In the genomic region with DNA sequence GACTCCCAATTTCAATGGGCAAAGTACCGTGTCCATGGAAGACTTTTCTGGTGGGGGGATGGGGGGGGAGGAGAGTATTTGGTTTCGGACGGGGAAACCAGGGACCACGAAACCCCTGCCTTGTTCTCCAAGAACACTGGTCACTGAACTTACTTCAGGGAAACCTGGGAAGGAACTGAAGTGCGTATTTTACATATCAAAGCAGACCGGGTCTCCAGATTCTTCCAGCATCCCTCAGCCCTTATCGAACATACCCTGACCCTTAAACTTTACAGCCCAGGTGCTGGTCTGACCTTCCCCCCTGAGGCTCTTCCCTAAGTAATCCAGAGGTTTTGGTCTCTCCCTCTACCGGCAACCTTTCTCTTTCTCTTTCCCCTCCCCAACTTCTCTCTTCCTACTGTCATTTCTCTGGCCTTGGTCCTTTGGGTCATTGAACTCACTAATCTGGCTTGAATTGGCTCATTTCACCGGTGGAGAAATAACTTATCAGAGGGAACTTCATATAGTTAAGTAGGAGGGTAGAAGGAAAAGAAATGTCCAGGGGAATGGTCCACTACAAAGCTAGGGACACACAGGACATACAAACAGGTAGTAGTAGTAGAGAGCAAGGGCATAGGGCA, we compare ENCODE assay signal across 9 mouse cellular contexts. TPM values are rescaled to one million over a fixed set of nuclear protein-coding genes. Genes with fewer than 3 reads are reported as not detected.
DNase-seq lines count a peak whose midpoint lies in the region; ATAC-seq lines count a peak whose summit lies in the region.
"Had no signal": no experiment of that assay in that cellular context is flagged by ENCODE, and none has a peak within 500 bp of the region (broad histone marks: within the 10 kb centered on the region; RNA-seq: fewer than 3 reads in every experiment).

No protein-coding gene starts in this region.

- DNase-seq in heart, adult 8-10 months (ENCODE audit: low spot score), result no peak
- peak; percentile 9 for DNase-seq in induced T-regulatory cell, adult 2 months (ENCODE audit: low read depth)
- DNase-seq in cerebellum, postnatal 14 days, result no peak
- DNase-seq in right cerebral cortex, postnatal 10 days (ENCODE audit: low spot score in 2 of 2), result no peak
- DNase-seq in cerebellum, postnatal 4 days (ENCODE audit: low spot score in 2 of 2), result no peak

- H3K9ac ChIP-seq in heart, embryonic 15.5 days, result no peak overlapping the region
- peak overlapping the region; percentile 11; the same call in 1 of the 2 replicates for H3K9ac ChIP-seq in embryonic facial prominence, embryonic 12.5 days
- H3K9ac ChIP-seq in midbrain, embryonic 16.5 days (ENCODE audit: low read depth, low read length), result no peak overlapping the region

- H3K36me3 ChIP-seq in heart, embryonic 15.5 days, result no peaks in the 10 kb centered on the region
- no peaks in the 10 kb centered on the region for H3K36me3 ChIP-seq in embryonic facial prominence, embryonic 12.5 days
- no peaks in the 10 kb centered on the region for H3K36me3 ChIP-seq in midbrain, embryonic 16.5 days (ENCODE audit: control insufficient read depth, insufficient read depth, low read length)

- peak overlapping the region; percentile 81 for H3K4me3 ChIP-seq in heart, embryonic 15.5 days
- H3K4me3 ChIP-seq in embryonic facial prominence, embryonic 12.5 days, result peak overlapping the region; percentile 69; the same call in 1 of the 2 replicates
- no peak overlapping the region for H3K4me3 ChIP-seq in midbrain, embryonic 16.5 days (ENCODE audit: low read depth, low read length)

- H3K4me2 ChIP-seq in heart, embryonic 15.5 days, result peak overlapping the region; percentile 83
- H3K4me2 ChIP-seq in embryonic facial prominence, embryonic 12.5 days (replicated peaks), result peak overlapping the region; percentile 58
- peak overlapping the region; percentile 78 for H3K4me2 ChIP-seq in midbrain, embryonic 16.5 days (ENCODE audit: low read length)

- H3K9me3 ChIP-seq in heart, embryonic 15.5 days (replicated peaks), result no peaks in the 10 kb centered on the region
- no peaks in the 10 kb centered on the region for H3K9me3 ChIP-seq in embryonic facial prominence, embryonic 12.5 days
- no peaks in the 10 kb centered on the region for H3K9me3 ChIP-seq in midbrain, embryonic 16.5 days (replicated peaks; ENCODE audit: control insufficient read depth, low read length, poor library complexity, severe bottlenecking)

- WGBS in heart, embryonic 15.5 days, result 28% methylated on average over 9 of the region's 9 CpGs
- WGBS in embryonic facial prominence, embryonic 12.5 days, result 22% methylated on average over 9 of the region's 9 CpGs
- WGBS in midbrain, embryonic 16.5 days, result 19% methylated on average over 9 of the region's 9 CpGs

- no peaks in the 10 kb centered on the region for H3K27me3 ChIP-seq in heart, embryonic 15.5 days
- H3K27me3 ChIP-seq in embryonic facial prominence, embryonic 12.5 days, result no peaks in the 10 kb centered on the region
- H3K27me3 ChIP-seq in midbrain, embryonic 16.5 days (ENCODE audit: control insufficient read depth, insufficient read depth, low read depth, low read length), result no peaks in the 10 kb centered on the region
- H3K27me3 ChIP-seq: Patski had no signal

- no peak overlapping the region for H3K27ac ChIP-seq in heart, embryonic 15.5 days
- no peak overlapping the region for H3K27ac ChIP-seq in embryonic facial prominence, embryonic 12.5 days
- no peak overlapping the region for H3K27ac ChIP-seq in midbrain, embryonic 16.5 days (ENCODE audit: low read length)

- peaks cover 21% of the 10 kb centered on the region for H3K4me1 ChIP-seq in heart, embryonic 15.5 days (replicated peaks)
- peaks cover 16% of the 10 kb centered on the region for H3K4me1 ChIP-seq in embryonic facial prominence, embryonic 12.5 days
- H3K4me1 ChIP-seq in midbrain, embryonic 16.5 days (ENCODE audit: control insufficient read depth, insufficient read depth, low read length), result peaks cover 23% of the 10 kb centered on the region

- ATAC-seq in heart, embryonic 15.5 days (replicated peaks; ENCODE audit: insufficient number of reproducible peaks, insufficient read depth, low FRiP score, low read depth), result no peak
- no peak for ATAC-seq in embryonic facial prominence, embryonic 12.5 days (ENCODE audit: insufficient number of reproducible peaks, insufficient read depth, low FRiP score, low TSS enrichment)
- ATAC-seq in midbrain, embryonic 16.5 days, result no peak

RNA-seq across cellular contexts. Expression of gene Nphp1, which starts 1.1 kb away (rescaled TPM):
- polyA plus RNA-seq in heart, embryonic 15.5 days (2015; fragmentation: Nextera tagmentation; extraction: Ambion mirVana), result 19.6 and 20.0 TPM in 2 replicates
- 10 to 100 TPM in 1 of 4 experiments, 1 to 10 TPM in 3; 7.2 to 10.0 (median 8.9) TPM for total RNA-seq in heart, adult 8-10 months (2022)
- 36.1 and 37.1 TPM in 2 replicates for polyA plus RNA-seq in embryonic facial prominence, embryonic 12.5 days (2016; fragmentation: Nextera tagmentation; extraction: Ambion mirVana)
- 17.0 and 18.2 TPM in 2 replicates for polyA plus RNA-seq in midbrain, embryonic 16.5 days (2015; fragmentation: Nextera tagmentation; extraction: Ambion mirVana)

RNA-seq across cellular contexts. Expression of gene Mtln, which starts 2.5 kb away (rescaled TPM):
- polyA plus RNA-seq in heart, embryonic 15.5 days (2015; fragmentation: Nextera tagmentation; extraction: Ambion mirVana), result 36.4 and 45.6 TPM in 2 replicates
- total RNA-seq in heart, adult 8-10 months (2022), result 10 to 100 TPM; 56.0 to 63.9 (median 62.7) TPM
- 25.5 and 29.9 TPM in 2 replicates for polyA plus RNA-seq in embryonic facial prominence, embryonic 12.5 days (2016; fragmentation: Nextera tagmentation; extraction: Ambion mirVana)
- 40.6 and 47.4 TPM in 2 replicates for polyA plus RNA-seq in midbrain, embryonic 16.5 days (2015; fragmentation: Nextera tagmentation; extraction: Ambion mirVana)

RNA-seq across cellular contexts. Expression of gene Bub1, which starts 41.9 kb away (rescaled TPM):
- 35.7 and 39.2 TPM in 2 replicates for polyA plus RNA-seq in heart, embryonic 15.5 days (2015; fragmentation: Nextera tagmentation; extraction: Ambion mirVana)
- under 1 TPM in 3 of 4 experiments, not detected in 1; 0.14 to 0.82 (median 0.46) TPM for total RNA-seq in heart, adult 8-10 months (2022)
- polyA plus RNA-seq in embryonic facial prominence, embryonic 12.5 days (2016; fragmentation: Nextera tagmentation; extraction: Ambion mirVana), result 69.4 and 71.8 TPM in 2 replicates
- 4.3 and 6.1 TPM in 2 replicates for polyA plus RNA-seq in midbrain, embryonic 16.5 days (2015; fragmentation: Nextera tagmentation; extraction: Ambion mirVana)

RNA-seq across cellular contexts. Expression of gene Acoxl, which starts 48.9 kb away (rescaled TPM):
- 0.28 and 0.39 TPM in 2 replicates for polyA plus RNA-seq in heart, embryonic 15.5 days (2015; fragmentation: Nextera tagmentation; extraction: Ambion mirVana)
- total RNA-seq in heart, adult 8-10 months (2022), result not detected
- polyA plus RNA-seq in embryonic facial prominence, embryonic 12.5 days (2016; fragmentation: Nextera tagmentation; extraction: Ambion mirVana), result 0.13 and 0.14 TPM in 2 replicates
- polyA plus RNA-seq in midbrain, embryonic 16.5 days (2015; fragmentation: Nextera tagmentation; extraction: Ambion mirVana), result not detected in 2 replicates
